Mouse (Mus musculus) lung, postnatal 0 days (tissue): ENCODE results near the gene Zfp36.

Experiments used
- CTCF ChIP-seq: IDR thresholded peaks from 2 replicates; pipeline ENCODE4 v1.5.1; 2016; ENCODE audit warnings: antibody characterized with exemption, mild to moderate bottlenecking
- EP300 ChIP-seq: IDR thresholded peaks from 2 replicates; pipeline ENCODE4 v1.6.1; 2016; ENCODE audit warnings: antibody characterized with exemption, mild to moderate bottlenecking, control low read depth

DNA sequence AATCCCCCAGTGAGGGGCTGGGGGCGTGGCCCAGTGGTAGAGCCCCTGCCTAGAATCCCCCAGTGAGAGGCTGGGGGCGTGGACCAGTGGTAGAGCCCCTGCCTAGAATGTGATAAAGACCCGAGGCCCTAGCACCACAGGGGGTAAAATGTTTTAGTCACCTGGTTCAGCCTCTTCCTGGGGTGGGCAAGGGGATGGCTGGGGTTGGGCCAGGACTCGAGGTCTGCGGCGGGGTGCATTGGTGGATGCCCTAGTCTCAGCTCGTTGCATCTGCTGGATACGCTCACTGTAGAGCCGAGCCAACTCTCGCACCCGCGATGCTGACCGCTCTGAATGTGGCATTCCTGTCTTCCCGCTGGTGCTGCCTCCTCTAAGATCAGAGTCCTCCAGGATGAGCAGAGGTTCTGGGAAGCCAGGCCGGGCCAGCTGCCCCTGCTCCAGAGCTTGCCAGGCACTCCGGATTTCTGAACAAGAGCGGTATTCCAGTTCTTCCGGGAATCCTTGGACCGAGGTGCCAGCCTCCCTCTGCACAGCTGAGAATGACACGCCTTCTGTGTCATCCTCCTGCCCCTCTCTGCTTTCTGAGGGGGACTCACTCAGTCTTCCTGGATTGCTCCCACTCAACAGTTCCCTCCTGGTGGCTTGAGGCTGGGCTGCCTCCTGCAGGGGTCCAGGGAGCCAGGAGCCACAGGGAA is 18.3 kb downstream of the Zfp36 start:
- no peak for TF ChIP-seq CTCF
- TF ChIP-seq EP300: no peak
